Mouse (Mus musculus): ENCODE data around the gene Fgfr1op2. TPM values are rescaled to one million over a fixed set of nuclear protein-coding genes. Genes with fewer than 3 reads are reported as not detected.

The Fgfr1op2 gene
- total RNA-seq, 2 experiments from 2014 or later = 43.6 to 48.5 TPM

DNA sequence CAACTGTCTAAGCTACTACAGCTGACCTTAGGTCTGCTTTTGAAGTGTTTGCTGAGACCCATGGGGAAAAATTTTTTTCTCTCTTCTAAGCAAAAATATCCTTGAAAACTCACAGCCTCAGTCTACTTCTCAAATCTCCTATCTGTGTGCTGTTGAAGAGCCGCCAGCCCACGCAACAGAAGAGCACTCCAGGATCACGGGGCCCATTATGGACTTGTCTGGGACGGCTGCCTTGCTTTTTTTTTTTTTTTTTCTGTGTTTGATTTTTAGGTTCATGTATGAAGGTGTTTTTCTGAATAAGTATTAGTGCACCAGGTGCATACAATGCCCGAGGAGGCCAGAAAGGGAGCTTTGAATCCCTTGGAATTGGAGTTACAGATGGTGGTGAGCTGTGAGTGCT, 59.5 kb downstream of the Fgfr1op2 start:
- DNase-seq = no peak
- intact Hi-C loops (cut with DNase I; ENCODE audit: low total_unique reads) = no loop called here

DNA sequence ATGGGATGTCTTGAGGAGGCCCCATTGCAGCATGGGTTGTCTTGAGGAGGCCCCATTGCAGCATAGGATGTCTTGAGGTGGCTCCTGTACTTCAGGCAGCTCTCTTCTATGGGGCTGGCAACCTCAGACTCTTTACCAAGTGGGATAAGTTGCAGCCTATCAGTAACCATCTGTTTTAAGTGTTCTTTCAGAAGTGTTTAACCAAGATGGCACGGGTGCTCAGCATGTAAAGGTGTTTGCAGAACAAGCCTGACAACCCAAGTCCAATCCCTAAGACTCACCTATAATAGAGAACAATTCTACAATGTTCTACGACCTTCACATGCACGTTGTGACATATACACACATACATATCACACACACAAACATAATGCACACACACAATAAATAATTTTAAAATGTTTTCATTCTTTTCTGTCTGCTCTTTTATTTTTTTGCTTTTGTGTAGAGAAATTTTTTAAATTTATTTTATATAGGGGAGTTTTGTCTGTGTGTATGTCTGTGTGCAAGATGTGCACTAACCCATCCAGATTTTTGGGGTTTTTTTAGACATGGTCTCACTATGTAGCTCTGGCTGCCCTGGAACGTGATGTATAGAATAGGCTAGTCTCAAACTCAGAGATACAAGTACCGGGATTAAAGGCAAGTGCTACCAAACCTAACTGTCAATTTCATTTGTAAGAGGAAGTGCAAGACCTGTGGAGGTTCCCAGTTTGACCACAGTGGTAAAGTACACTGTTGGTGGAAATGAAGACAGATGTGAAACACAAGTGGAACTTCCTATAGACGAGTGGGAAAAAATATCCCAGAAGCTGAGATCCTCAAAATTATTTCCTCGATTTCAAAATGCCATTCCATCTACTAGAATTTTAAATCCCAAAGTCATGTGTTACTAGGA, 63.3 kb downstream of the Fgfr1op2 start:
- no peak for DNase-seq
- intact Hi-C loops (cut with DNase I; ENCODE audit: low total_unique reads) = no loop called here

DNA sequence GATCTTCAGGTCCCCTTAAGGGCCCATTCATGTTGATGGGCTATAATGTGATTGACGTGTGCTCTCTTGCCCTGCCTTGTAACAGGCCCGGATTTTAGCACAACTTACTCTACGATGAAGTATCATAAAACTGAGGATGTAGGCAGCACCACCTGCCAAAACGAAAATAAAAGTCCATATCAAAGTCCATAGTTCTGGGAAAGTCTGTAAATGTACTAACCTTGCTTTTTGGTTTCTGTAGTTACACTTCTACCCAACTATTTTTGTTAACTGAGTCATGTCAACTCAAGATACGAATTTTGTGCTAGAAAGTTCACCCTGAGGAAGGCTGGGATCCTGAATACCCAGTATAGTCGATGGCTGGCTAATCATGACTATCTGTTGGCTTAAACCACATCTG, 64.0 kb downstream of the Fgfr1op2 start:
- no peak for DNase-seq
- intact Hi-C loops (cut with DNase I; ENCODE audit: low total_unique reads) = no loop called here

DNA sequence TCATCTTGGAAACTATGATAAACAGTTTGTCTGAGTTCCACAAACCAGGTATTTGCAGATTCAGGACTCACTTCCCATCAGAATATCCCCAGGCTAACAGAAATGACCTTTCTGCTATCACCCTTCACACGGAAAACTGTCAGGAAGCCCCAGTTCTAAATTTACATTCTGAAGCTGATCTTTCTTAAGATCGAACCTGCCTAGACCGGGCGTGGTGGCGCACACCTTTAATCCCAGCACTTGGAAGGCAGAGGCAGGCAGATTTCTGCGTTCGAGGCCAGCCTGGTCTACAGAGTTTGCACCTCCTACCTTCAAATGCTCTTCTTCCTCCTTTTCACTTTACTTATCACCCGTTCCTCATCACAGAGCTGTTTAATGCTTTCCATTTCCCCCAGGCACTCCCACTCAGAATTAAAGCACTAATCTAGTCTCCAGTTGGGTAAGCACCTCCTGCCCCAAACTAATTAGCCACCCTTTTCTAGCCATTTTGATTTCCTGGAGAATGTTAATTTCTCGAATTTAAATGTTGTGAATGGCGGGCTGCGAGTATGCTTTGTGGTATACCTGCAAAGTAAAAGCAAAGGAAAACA, 64.7 kb downstream of the Fgfr1op2 start:
- intact Hi-C loops (cut with DNase I; ENCODE audit: low total_unique reads) = no loop called here
- no peak for DNase-seq

- peak; percentile 99 for DNase-seq
- intact Hi-C loops (cut with DNase I; ENCODE audit: low total_unique reads) = no loop called here
Measured at GRCm38 (mm10) chr6:146642276-146643183, 65.5 kb downstream of the Fgfr1op2 start, which contains the start of the genes Med21 and Tm7sf3. Med21 (plus strand) TSS chr6:146642547. Tm7sf3 (minus strand) TSS chr6:146642824.

- intact Hi-C loops (cut with DNase I; ENCODE audit: low total_unique reads) = no loop called here
- no peak for DNase-seq
Measured at GRCm38 (mm10) chr6:146643184-146643570, 66.2 kb downstream of the Fgfr1op2 start.

Other genes starting within 250 kb of the Fgfr1op2 start
- 10 to 100 TPM in 1 of 2 experiments, 1 to 10 TPM in 1; 9.1 to 14.6 TPM for gene Itpr2, start 75.0 kb upstream of the Fgfr1op2 start, total RNA-seq (2021)
- gene Ints13, start 632 bp downstream of the Fgfr1op2 start, total RNA-seq (2021) = 10 to 100 TPM; 14.9 to 15.7 TPM
- gene Med21, start 65.3 kb downstream of the Fgfr1op2 start, total RNA-seq (2021) = 10 to 100 TPM; 36.7 to 40.3 TPM
- gene Tm7sf3, start 65.6 kb downstream of the Fgfr1op2 start, total RNA-seq (2021) = 10 to 100 TPM; 12.3 to 14.8 TPM
- 1 to 10 TPM; 6.9 to 7.5 TPM for gene Stk38l, start 147.8 kb downstream of the Fgfr1op2 start, total RNA-seq (2021)
- 1 to 10 TPM in 1 of 2 experiments, under 1 TPM in 1; 0.64 to 1.5 TPM for gene Arntl2, start 218.9 kb downstream of the Fgfr1op2 start, total RNA-seq (2021)